In genomic region chr13:12132160-12132710, GRCm38 (mm10) we compare ENCODE assay signal across 12 mouse cellular contexts. TPM values are rescaled to one million over a fixed set of nuclear protein-coding genes. Genes with fewer than 3 reads are reported as not detected.
DNase-seq lines count a peak whose midpoint lies in the region; ATAC-seq lines count a peak whose summit lies in the region.
"Had no signal": no experiment of that assay in that cellular context is flagged by ENCODE, and none has a peak within 500 bp of the region (broad histone marks: within the 10 kb centered on the region; RNA-seq: fewer than 3 reads in every experiment).

No protein-coding gene starts in this region.

- peak; percentile 57 to 70 for DNase-seq in adrenal gland, adult (ENCODE audit: inconsistent age in 2 of 2, low spot score in 1 of 2)
- no peak for DNase-seq in adrenal gland, postnatal 4 days (ENCODE audit: low spot score in 2 of 2)
- DNase-seq in c-Kit-positive CD71-negative TER-119-negative erythroid progenitor cells, embryonic 14.5 days (ENCODE audit: low read depth): peak; percentile 12
- no peak for DNase-seq in kidney, postnatal 10 days
- no peak for DNase-seq in kidney, postnatal 25 days
- DNase-seq in right cerebral cortex, adult 18-20 months: no peak
- DNase-seq: cerebellum, adult 11 months; kidney, adult 11 months had no signal

- no peaks in the 10 kb centered on the region for H3K36me3 ChIP-seq in heart, embryonic 16.5 days (ENCODE audit: control insufficient read depth, insufficient read depth)
- H3K36me3 ChIP-seq: hindbrain, embryonic 10.5 days had no signal

- peak; percentile 51 for ATAC-seq in heart, embryonic 16.5 days (replicated peaks; ENCODE audit: extremely low read depth, insufficient read depth, low FRiP score)
- peak; percentile 73 for ATAC-seq in megakaryocyte progenitor cell, adult 5-6 weeks (replicated peaks; ENCODE audit: poor library complexity)

- H3K4me2 ChIP-seq in heart, embryonic 16.5 days (ENCODE audit: low read depth, low read length): peak overlapping the region; percentile 45

- 21% methylated on average over 3 of the region's 3 CpGs for WGBS in heart, embryonic 16.5 days

- H3K4me1 ChIP-seq in heart, embryonic 16.5 days (ENCODE audit: control insufficient read depth, insufficient read depth, low read length): peaks cover 54% of the 10 kb centered on the region

- H3K4me3 ChIP-seq in heart, embryonic 16.5 days (ENCODE audit: low read length): no peak overlapping the region
- H3K4me3 ChIP-seq: hindbrain, embryonic 10.5 days had no signal

- H3K9ac ChIP-seq in heart, embryonic 16.5 days (ENCODE audit: low read length): peak overlapping the region; percentile 36

- no peaks in the 10 kb centered on the region for H3K9me3 ChIP-seq in heart, embryonic 16.5 days (replicated peaks; ENCODE audit: control insufficient read depth, low read length)
- H3K9me3 ChIP-seq: hindbrain, embryonic 10.5 days had no signal

- H3K27me3 ChIP-seq in heart, embryonic 16.5 days (ENCODE audit: control insufficient read depth, insufficient read depth, low read length): no peaks in the 10 kb centered on the region

- H3K27ac ChIP-seq in heart, embryonic 16.5 days (ENCODE audit: low read length): peak overlapping the region; percentile 97
- H3K27ac ChIP-seq: hindbrain, embryonic 10.5 days had no signal

RNA-seq across cellular contexts. Expression of gene Ryr2, which starts 25.5 kb away (rescaled TPM):
- total RNA-seq in adrenal gland, postnatal 4 days (2021): 10 to 100 TPM; 15.4 to 16.9 TPM
- polyA plus RNA-seq in heart, embryonic 16.5 days (2015; fragmentation: Nextera tagmentation; extraction: Ambion mirVana): 31.5 and 33.3 TPM in 2 replicates
- total RNA-seq in megakaryocyte progenitor cell, adult 5-6 weeks (2015): not detected in 2 replicates
- total RNA-seq in megakaryocyte progenitor cell, adult 5-6 weeks (2017): not detected in 2 replicates
- total RNA-seq: monocyte, adult 5-6 weeks had no signal

Comparison
In these comparisons a context has a peak if more than half of its experiments do, and no peak if none do; other contexts are left out.
1. DNase-seq: peak in adrenal gland, adult (2 of 2) and c-Kit-positive CD71-negative TER-119-negative erythroid progenitor cells, embryonic 14.5 days (single experiment); none in adrenal gland, postnatal 4 days (0 of 2), kidney, postnatal 10 days (single experiment), kidney, postnatal 25 days (0 of 2) and right cerebral cortex, adult 18-20 months (single experiment).
2. RNA of gene Ryr2, which starts 25.5 kb away (total RNA-seq): 15.4 to 16.9 TPM in adrenal gland, postnatal 4 days; not detected in megakaryocyte progenitor cell, adult 5-6 weeks; every median in the first group is over 10 times any median in the second.